Mouse (Mus musculus): ENCODE results near the gene Tpm4. TPM values are rescaled to one million over a fixed set of nuclear protein-coding genes. Genes with fewer than 3 reads are reported as not detected.
A peak's percentile ranks its signal among the peaks of the same experiment; 100 is the strongest.
"Not testable (repeated sequence)": the region's sequence is repeated elsewhere in the genome, so short reads cannot be mapped to it uniquely, and the experiment has no call there.

Tpm4 gene
- 100 to 1,000 TPM; 232 to 267 TPM for total RNA-seq (2021)
- long read RNA-seq, experiment 1, transcript Tpm4-201 (8 exons, 2,128 nt) = major isoform, 204 of 219 reads
- long read RNA-seq, experiment 1, partial matches to known transcripts = 11 of 219 reads
- long read RNA-seq, experiment 1, other reads (novel, unspliced or antisense) = 4 of 219 reads
- long read RNA-seq, experiment 2, transcript Tpm4-201 (8 exons, 2,128 nt) = major isoform, 514 of 577 reads
- long read RNA-seq, experiment 2, partial matches to known transcripts = 42 of 577 reads
- long read RNA-seq, experiment 2, other reads (novel, unspliced or antisense) = 21 of 577 reads

DNA sequence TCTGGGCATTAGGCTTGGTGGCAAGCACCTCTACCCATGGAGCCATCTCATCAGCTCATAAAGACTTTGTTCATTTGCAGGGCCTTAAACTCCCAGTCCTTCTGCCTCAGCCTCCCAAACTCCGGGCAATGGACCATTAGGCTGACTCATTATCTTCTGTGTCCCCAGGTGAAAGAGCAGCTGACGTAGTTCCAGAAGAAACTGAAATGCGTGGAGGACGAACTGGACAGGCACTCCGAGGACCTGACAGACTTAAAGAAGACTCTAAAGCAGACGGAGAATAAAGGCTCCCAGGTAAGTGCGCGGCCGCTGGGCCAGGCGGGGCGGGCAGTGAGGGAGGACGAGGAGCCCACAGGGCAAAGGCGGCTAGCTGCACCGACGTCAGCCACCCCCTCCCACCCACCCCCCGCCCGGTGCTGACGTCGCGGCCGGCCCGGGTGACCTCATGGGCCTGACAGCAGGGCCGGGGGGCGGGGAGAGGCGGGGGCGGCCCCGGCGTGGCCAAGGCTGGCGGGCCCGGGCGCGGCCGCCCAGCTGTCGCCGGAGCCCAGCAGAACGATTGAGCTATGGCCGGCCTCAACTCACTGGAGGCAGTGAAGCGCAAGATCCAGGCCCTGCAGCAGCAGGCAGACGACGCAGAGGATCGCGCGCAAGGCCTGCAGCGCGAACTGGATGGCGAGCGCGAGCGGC, at the start of gene Tpm4:
Tpm4 (plus strand) TSS at position 220 of the 690 bp plus-strand sequence.
- peak; percentile 32 to 45 for DNase-seq (ENCODE audit: low spot score in 2 of 2)

DNA sequence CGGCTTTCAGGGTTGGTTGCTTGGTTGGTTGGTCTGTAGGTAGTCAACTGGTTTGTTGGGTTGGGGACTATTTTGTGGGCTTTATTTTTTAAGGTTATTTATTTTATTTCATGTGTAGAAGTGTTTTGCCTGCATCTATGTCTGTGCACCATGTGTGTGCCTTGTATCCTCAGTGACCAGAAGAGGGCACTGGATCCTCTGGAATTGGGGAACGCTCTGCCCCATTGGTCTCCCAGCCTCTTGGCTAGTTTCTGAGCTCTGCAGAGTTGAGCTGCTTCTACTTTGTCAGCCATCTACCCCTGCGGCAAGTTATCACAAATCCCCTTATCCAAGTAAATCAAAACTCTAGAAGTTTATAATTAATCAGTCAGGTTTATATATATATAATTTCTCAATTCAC, 47.2 kb upstream of the Tpm4 start:
- DNase-seq (ENCODE audit: low spot score in 2 of 2) = not testable (repeated sequence)

DNA sequence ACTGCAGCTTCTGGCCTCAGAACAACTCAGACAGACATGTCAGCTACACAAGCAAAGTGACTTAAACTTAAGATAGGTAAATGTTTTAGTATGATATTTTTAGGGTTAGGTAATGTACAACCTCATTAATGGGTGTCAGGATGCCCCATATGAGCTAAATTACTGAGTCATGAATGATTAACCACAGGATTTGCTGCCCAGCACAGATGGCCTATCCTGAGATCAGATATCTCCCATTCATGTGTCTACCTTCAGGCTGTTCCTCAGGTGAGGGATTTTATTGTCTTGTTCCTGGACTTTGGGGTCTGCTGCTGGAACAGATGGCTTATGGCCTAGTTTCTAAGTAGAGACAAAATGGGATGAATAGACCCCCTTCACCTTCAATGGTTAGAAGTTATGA, 38.1 kb upstream of the Tpm4 start:
- not testable (repeated sequence) for DNase-seq (ENCODE audit: low spot score in 2 of 2)

DNA sequence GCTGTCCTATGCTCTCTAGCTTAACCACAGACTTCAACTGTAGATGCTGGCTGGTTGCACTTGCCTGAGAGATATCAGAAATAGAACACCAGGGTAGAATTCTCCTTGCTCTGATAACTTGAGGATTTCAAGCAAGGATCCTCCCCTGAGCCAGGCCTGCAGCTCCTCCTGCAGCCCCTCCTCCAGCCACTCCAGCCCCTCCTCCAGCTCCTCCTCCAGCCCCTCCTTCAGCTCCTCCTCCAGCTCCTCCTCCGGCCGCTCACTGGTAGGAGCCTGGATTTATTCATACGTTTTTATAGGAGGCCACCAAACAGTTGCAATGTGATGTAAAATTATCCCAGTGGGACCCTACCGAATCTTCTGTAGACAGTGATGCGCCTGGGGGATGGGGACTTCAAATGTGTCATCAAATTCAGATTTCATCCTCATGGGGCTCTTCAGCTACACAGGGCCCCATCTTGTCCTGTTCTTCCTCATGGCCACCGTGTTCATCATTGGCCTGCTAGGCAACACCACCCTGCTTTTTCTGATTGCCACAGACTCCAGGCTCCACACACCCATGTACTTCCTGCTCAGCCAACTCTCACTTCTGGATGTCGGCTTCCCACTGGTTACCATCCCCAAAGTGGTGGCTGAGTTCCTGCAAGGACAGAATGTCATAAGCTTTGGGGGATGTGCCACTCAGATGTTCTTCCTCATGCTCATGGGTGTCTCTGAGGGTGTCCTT, 35.2 kb upstream of the Tpm4 start:
- DNase-seq (ENCODE audit: low spot score in 2 of 2) = not testable (repeated sequence)

DNA sequence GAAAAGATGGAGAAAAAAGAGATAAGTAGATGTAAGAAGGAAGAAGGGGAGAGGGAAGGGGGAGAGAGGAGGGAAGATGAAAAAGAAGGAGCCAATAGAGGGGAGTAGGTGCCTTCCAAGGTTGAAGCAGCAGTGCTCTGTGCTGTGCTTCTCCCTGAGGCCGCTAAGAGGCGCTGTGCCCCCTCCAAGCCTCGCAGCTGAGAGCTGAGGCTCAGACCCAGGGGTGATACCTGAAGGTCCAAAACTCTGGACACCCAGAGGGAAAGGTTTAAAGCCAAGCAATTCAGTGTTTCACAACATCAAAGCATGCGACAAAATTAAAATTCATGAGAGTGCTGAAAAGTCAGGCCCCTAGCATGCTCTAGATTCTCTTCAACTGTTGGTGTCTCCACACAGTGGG, 29.6 kb upstream of the Tpm4 start:
- no peak for DNase-seq (ENCODE audit: low spot score in 2 of 2)

DNA sequence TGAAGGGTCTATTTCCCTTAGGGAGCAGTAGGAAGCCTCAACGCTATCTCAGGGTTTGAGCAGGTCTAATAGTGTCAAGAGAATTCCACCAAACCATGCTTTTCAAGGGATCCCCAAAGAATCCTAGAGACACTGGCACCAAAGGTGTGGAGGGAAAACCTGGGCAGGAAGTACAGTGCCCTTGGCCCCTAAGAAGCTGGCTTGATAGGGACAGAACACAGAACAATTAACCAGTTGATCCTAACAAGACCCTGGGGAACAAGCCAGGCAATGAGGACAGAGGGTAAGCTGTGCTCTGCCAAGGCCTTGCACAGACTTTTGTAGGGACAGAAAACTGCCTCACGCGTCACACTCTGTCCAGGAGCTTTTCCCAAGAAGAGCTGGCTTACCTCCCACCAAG, 28.0 kb upstream of the Tpm4 start, which contains the start of gene Olfr374:
Olfr374 (plus strand) TSS at position 301 of the 400 bp plus-strand sequence.
- no peak for DNase-seq (ENCODE audit: low spot score in 2 of 2)

DNA sequence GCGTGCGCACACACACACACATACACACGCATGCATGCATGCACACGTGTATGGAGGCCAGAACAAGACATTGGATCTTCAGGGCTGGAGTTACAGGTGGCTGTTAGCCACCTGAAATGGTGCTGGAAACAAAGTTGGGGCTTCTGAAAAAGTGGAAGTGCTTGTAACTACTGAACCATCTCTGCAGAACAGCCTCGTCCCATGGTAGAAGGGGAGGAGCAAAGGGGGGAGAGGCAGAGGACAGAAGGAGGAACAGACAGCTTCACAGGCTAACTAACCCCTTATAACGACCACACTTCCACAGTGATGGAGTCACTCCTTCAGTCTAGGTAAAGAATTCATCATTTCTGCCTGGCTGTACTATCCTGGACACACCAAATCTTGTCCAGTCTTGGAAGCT, 23.9 kb upstream of the Tpm4 start:
- no peak for DNase-seq (ENCODE audit: low spot score in 2 of 2)

DNA sequence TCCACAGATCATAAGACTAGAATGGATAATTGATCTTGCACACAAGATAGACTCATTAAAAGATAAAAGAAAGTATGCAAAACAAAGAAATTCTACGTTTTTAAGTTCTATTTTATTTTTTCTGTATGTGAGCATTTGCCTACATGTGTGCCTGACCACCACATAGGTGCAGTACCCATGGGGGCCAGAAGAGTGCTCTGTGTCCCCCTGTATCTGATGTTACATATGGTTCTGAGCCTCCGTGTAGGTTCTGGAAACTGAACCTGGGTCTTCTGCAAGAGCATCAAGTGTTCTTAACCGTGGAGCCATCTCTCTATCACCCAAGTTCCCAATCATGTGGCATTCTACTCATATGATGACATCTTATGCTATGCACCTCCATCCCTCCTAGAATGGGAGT, 22.3 kb upstream of the Tpm4 start:
- DNase-seq (ENCODE audit: low spot score in 2 of 2) = no peak

DNA sequence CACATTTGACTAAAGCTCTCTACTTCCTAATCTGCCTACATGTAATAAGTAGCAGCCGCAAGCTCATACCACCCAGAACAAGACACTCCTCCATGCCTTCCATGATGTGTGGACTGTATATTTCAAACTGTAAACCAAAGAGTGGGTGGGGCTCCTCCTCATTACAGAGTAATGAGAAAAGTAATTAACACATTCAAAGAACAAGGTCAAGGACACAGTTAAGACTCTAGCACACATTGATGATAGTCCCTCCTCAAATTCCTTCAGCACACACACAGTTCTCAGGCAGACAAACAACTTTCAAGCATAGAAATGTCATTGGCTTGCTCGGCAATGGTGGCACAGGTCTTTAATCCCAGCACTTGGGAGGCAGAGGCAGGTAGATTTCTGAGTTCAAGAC, 19.6 kb upstream of the Tpm4 start:
- DNase-seq (ENCODE audit: low spot score in 2 of 2) = no peak

DNA sequence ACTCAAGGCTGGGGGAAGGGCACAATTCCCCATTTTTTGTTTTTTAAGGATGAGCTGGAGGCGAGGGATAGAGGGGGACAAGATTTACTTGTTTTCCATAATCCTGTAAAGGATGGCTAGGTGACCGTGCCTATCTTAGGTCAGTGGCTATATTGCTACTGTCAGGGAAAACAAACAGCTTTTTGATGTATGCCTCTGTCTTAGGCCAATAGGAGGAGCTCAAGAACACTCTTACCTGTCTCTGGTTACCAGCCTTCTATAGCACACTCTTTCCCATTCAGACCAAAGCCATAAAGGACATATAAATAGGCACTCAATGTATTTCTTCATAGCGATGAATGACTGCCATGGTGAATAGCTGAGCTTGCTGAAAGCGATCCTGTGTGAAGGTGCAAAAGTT, 16.2 kb upstream of the Tpm4 start:
- no peak for DNase-seq (ENCODE audit: low spot score in 2 of 2)

DNA sequence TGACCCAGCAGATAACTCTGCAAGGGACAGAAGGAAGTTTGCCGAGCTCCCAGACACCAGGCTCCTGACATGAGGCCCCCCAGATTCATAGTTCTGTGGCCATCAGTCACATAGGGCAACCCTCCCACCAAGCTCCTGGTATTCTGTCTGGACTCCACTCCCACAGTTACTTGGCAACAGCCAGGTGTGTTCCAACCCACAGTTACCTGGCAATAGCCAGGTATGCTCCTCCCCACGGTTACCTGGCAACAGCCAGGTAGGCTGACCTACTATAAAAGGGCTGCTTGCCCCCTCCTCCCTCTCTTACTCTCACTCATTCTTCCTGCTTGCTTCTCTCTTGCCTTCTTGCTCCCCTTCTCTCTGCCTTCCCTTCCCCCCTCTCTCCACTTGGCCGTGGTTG, 13.3 kb upstream of the Tpm4 start:
- not testable (repeated sequence) for DNase-seq (ENCODE audit: low spot score in 2 of 2)

DNA sequence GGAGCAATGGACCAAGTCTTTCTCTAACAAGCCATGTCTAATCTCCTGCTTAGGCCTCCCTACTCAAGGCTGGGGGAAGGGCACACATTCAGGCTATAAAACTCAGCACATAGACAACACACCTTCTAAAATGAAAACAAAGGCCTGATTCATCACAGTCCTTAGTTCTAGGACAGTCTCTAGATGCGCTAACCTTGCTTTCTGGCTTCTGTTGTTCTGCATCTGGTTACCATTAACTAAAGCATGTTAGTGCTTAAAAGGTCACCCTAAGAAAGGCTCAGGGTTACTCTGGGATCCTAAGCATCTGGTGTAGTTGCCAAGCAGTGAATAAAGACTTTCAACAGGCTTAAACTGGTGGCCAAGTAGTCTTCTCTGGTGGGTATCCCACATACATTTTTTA, 12.8 kb upstream of the Tpm4 start:
- DNase-seq (ENCODE audit: low spot score in 2 of 2) = no peak

DNA sequence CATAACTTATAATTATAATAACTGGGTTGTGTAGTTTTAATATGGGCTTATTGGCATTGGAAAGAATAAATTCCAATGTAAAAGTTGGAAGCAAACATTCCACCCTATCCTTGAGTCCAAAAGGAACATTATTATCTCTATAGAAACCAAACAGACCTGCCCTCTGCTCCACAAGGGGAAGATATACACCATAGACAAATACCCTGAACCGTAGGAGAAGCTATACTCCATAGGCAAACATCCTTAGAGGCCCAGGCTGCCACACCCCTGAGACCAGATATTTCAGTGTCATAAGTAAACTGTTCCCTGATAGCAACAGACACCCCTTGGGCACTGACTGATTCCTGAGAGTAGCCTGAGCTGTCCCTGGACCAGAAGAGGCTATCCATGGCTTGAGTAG, 6.9 kb upstream of the Tpm4 start:
- DNase-seq (ENCODE audit: low spot score in 2 of 2) = no peak

DNA sequence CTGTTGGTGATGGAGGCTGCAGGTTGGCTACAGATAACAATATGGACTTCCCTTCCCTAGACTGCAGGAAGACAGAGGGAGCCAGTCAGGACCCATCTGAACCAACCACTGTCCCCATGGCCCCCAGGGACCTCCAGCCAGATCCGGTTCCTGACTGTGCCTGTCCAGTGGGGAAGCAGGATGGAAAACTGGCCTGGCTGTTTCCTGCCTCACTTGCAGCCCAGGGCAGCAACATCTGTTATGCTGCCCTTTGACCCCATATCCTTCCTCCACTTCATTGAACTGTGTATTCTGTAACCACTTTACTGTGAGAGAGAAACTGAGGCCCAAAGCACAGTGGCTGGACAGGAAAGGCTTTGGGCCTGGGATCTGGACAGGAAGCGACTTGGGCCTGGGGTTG, 3.5 kb upstream of the Tpm4 start:
- no peak for DNase-seq (ENCODE audit: low spot score in 2 of 2)

DNA sequence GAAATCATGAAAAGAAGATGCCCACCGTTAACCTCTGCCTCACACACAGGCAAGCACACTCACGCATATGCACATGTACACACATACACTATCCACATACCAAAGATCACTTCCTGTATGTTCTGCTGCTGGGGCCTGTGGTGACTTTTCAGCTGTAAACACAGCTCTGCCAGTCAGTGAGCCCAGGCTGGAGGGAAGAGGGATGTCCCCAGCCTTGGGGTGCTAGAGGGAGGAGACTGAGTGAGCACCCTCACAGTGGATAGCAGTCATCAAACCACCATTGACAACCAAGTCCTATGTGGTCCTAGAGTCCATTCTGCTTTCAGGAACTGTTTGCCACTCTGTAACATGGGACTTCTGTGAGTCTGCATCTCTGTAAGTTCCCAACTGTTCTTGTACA, 2.9 kb upstream of the Tpm4 start:
- no peak for DNase-seq (ENCODE audit: low spot score in 2 of 2)

DNA sequence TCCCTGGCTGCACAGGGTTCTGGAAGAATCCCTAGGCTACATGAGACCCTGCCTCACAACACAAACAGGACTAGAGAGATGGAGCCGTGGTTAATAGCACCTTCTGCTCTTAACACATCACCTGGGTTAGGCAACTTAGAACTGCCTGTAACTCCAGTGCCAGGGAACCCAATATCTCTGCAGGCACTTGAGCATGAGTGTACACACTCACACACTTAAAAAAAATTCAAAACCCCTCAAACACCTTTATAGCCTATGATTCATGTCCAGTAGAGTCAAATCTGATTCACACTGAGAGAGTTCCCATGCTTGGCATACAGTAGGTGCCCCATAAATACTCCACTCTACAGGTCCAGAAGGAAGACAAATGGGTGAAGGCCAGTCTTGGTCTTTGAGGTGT, 2.4 kb upstream of the Tpm4 start:
- no peak for DNase-seq (ENCODE audit: low spot score in 2 of 2)

DNA sequence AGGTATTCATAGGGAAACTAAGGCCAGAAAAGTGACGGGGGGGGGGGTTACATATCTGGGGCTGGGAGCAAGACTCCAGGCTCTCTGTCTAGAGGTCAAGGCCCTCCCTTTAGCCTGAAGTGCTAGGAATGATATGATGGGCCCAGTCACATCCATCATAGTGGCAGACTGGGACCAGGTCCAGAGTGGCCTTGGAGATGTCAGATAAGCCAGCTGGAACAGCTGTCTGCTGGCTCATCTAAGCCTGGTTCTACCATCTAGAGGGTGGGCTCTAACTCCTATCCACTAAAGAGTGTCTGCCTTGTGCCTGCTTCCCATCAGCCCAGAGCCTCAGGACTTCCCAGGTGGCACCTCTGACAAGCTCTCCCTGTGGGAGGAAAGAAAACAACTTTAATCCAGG, 1.9 kb upstream of the Tpm4 start:
- DNase-seq (ENCODE audit: low spot score in 2 of 2) = peak in 1 of 2 experiments; percentile 47

DNA sequence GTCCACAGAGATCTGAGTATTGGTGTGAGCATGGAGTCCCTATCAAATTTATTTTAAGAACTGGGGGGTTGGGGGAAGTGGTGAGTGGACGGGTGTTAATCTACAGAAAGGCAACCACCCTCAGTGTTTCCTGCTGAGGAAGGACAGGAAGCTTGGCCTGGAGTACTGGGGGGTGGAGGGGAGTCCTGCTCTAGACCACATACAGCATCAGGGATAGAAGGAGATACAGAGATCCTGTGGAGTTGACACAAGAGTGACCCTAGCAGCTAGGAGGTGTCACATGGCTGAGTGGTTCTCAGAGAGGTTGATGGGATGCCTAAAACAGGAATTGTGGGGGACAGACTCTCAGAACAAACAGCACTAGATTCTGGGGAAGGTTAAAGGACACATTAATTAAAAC, 1.3 kb upstream of the Tpm4 start:
- DNase-seq (ENCODE audit: low spot score in 2 of 2) = no peak

DNA sequence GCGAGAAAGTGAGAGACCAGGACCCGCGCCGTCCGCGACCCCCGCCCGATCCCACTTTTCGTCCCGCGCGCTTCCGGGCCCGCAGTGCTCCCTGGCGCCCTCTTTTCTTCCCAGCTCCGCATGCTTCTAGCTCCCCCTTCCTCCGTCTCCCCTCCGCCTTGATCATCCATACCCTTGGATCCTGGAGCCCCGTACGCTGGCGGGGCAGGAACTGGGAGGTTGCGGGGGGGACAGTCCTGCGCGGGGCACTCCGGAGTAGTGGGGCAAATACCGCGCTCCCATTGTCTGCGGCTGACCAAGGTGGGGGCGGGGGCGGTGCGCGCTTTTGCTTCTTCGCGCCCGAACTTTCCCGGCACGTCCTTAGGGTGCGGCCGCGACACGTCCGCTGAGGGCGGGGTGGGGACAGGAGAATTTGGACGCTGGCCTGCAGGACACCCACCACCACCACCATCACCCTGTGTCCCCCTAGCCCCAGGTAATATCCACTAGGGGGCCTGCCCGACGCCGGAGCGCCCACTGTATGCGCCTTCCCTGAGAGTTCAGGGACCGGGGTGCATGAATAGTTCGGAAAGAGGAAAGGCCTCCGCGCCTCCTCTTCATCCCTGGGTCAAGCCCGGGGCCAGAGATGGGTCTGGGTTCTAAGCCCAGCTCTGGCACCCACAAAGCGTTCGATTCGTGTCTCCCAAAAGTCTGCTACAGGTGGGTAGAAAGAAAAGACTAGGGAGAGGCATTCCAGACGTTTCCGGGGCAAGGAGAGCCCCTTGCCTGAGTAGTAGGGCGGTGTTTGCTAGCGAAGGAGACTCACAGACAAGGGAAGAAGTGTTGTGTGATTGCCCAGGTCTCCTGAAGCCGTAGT, 899 bp downstream of the Tpm4 start:
- no peak for DNase-seq (ENCODE audit: low spot score in 2 of 2)

DNA sequence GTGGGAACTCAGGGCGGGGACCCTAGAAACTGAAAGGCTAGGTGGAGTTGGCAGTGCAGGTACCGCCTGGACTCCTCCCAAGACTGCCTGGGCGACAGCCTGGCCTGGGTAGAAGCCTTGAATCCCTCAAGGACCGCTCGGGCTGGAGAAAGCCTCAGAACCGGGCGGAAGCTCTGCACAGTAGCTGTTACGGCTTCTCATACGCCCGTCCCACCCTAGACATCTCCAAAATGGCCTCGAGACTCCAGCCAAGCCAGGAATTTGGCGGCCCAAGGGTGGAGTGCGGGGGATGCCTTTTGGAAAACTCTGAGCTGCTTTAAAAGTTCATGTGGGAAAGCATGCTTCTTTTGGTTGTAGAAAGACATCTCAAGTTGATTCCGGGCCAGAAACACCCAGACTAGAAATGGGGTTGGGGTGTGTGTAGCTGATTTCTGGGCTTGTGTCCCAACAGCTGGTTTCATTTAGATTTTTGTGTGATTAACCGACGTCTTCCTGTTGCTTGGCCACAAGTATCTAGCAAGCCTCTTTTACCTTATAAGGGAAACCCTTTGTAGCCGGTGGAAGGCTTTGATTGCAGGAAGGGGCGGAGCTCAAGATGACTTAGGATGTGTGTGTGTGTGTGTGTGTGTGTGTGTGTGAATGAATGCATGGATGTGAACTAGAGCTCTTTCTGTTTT, 1.7 kb downstream of the Tpm4 start:
- DNase-seq (ENCODE audit: low spot score in 2 of 2) = peak; percentile 18 to 30

DNA sequence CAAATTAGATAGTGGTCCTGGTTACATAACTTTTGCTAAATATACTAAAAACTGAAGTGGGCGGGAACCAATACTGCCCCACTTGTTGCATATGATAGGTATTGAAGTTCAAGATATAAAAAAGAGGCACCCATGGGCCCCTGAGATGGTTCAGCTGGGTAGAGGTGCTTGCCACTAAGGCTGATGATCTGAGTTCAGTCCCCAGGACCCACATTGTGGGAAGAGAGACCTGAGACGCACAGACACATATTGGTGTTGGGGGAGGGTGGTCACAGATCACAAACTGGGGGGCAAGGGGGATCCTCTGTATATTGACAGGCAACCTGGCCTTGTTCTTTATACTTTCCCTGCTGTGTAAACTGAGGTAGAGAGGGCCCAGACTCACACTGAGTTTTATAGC, 2.7 kb downstream of the Tpm4 start:
- DNase-seq (ENCODE audit: low spot score in 2 of 2) = no peak

Measured in adrenal gland, postnatal 4 days (tissue).